Mouse (Mus musculus): ENCODE results near the gene Cyp4a31. TPM values are rescaled to one million over a fixed set of nuclear protein-coding genes. Genes with fewer than 3 reads are reported as not detected.
"Not testable (repeated sequence)": the region's sequence is repeated elsewhere in the genome, so short reads cannot be mapped to it uniquely, and the experiment has no call there.

Gene Cyp4a31
- total and polyA plus RNA-seq, 3 experiments: not detected

GRCm38 (mm10) chr4:115596824-115597336, 33.4 kb downstream of the Cyp4a31 start:
- DNase-seq (ENCODE audit: extremely low read depth): no peak
- Histone ChIP-seq H3K4me3 (replicated peaks in 1 of 3; ENCODE audit: low read depth in 2 of 3, low read length in 2 of 3, poor library complexity in 1 of 3) (no peak overlapping the region), H3K27ac (ENCODE audit: insufficient read depth, low read depth) (no peak overlapping the region), H3K9ac (ENCODE audit: insufficient read depth, low read depth) (no peak overlapping the region), H3K79me2 (replicated peaks; ENCODE audit: control insufficient read depth, extremely low read depth, insufficient read depth, poor library complexity, severe bottlenecking) (no peaks in the 10 kb centered on the region), H3K27me3 (replicated peaks) (peaks cover 25% of the 10 kb centered on the region), H3K9me3 (replicated peaks; ENCODE audit: low read length) (no peaks in the 10 kb centered on the region), H3K36me3 (replicated peaks in 1 of 2; ENCODE audit: control insufficient read depth in 1 of 2, insufficient read depth in 1 of 2, low read length in 1 of 2) (no peaks in the 10 kb centered on the region), H3K4me2 (ENCODE audit: insufficient read depth, low read depth, poor library complexity, severe bottlenecking) (no peak overlapping the region), H3K4me1 (ENCODE audit: control insufficient read depth in 1 of 2, insufficient read depth in 2 of 2) (no peaks in the 10 kb centered on the region)
- TF ChIP-seq JUND (conservative IDR thresholded peaks at IDR 0.05; ENCODE audit: low read depth, low read length) (no peak), CHD1 (IDR thresholded peaks at IDR 0.05; ENCODE audit: low read depth, low read length) (no peak), IRF4 (IDR thresholded peaks at IDR 0.05; ENCODE audit: low read depth, low read length) (no peak), ZNF384 (IDR thresholded peaks at IDR 0.05; ENCODE audit: low read depth, low read length) (no peak)
- in situ Hi-C loops (cut with MboI; ENCODE audit: low pct_ligation_motif_present, low pct_unique_long_range_greater_than_20kb, low sequenced_read_pairs) (no loop called here), dilution Hi-C loops (cut with MboI; ENCODE audit: extremely low pct_ligation_motif_present, extremely low pct_unique_long_range_greater_than_20kb, low sequenced_read_pairs) (no loop called here)

- H3K4me2 ChIP-seq (ENCODE audit: insufficient read depth, low read depth, poor library complexity, severe bottlenecking); H3K79me2 ChIP-seq (replicated peaks; ENCODE audit: control insufficient read depth, extremely low read depth, insufficient read depth, poor library complexity, severe bottlenecking); H3K9me3 ChIP-seq (replicated peaks; ENCODE audit: low read length); H3K4me3 ChIP-seq (replicated peaks in 1 of 3; ENCODE audit: low read depth in 2 of 3, low read length in 2 of 3, poor library complexity in 1 of 3); H3K4me1 ChIP-seq (ENCODE audit: control insufficient read depth in 1 of 2, insufficient read depth in 2 of 2); H3K9ac ChIP-seq (ENCODE audit: insufficient read depth, low read depth); dilution Hi-C loops (cut with MboI; ENCODE audit: extremely low pct_ligation_motif_present, extremely low pct_unique_long_range_greater_than_20kb, low sequenced_read_pairs); H3K36me3 ChIP-seq (replicated peaks in 1 of 2; ENCODE audit: control insufficient read depth in 1 of 2, insufficient read depth in 1 of 2, low read length in 1 of 2); DNase-seq (ENCODE audit: extremely low read depth); in situ Hi-C loops (cut with MboI; ENCODE audit: low pct_ligation_motif_present, low pct_unique_long_range_greater_than_20kb, low sequenced_read_pairs); H3K27ac ChIP-seq (ENCODE audit: insufficient read depth, low read depth): not testable (repeated sequence)
- peaks cover 25% of the 10 kb centered on the region for H3K27me3 ChIP-seq (replicated peaks)
Observed at GRCm38 (mm10) chr4:115600611-115601010, 37.2 kb downstream of the Cyp4a31 start, which contains the start of gene Cyp4a32. TSS of gene Cyp4a32 (plus strand) at chr4:115600969.

- Histone ChIP-seq H3K9me3 (replicated peaks; ENCODE audit: low read length) (no peaks in the 10 kb centered on the region), H3K36me3 (replicated peaks in 1 of 2; ENCODE audit: control insufficient read depth in 1 of 2, insufficient read depth in 1 of 2, low read length in 1 of 2) (no peaks in the 10 kb centered on the region), H3K79me2 (replicated peaks; ENCODE audit: control insufficient read depth, extremely low read depth, insufficient read depth, poor library complexity, severe bottlenecking) (no peaks in the 10 kb centered on the region), H3K4me1 (ENCODE audit: control insufficient read depth in 1 of 2, insufficient read depth in 2 of 2) (no peaks in the 10 kb centered on the region), H3K27ac (ENCODE audit: insufficient read depth, low read depth) (no peak overlapping the region), H3K27me3 (replicated peaks) (peaks cover 7% of the 10 kb centered on the region), H3K9ac (ENCODE audit: insufficient read depth, low read depth) (no peak overlapping the region), H3K4me2 (ENCODE audit: insufficient read depth, low read depth, poor library complexity, severe bottlenecking) (no peak overlapping the region), H3K4me3 (replicated peaks in 1 of 3; ENCODE audit: low read depth in 2 of 3, low read length in 2 of 3, poor library complexity in 1 of 3) (no peak overlapping the region)
- DNase-seq (ENCODE audit: extremely low read depth): no peak
- in situ Hi-C loops (cut with MboI; ENCODE audit: low pct_ligation_motif_present, low pct_unique_long_range_greater_than_20kb, low sequenced_read_pairs): no loop called here
- dilution Hi-C loops (cut with MboI; ENCODE audit: extremely low pct_ligation_motif_present, extremely low pct_unique_long_range_greater_than_20kb, low sequenced_read_pairs): no loop called here
- TF ChIP-seq POLR2A (IDR thresholded peaks at IDR 0.05; ENCODE audit: low read depth, low read length) (no peak), RAD21 (IDR thresholded peaks at IDR 0.05; ENCODE audit: low read depth, low read length) (no peak), TBP (conservative IDR thresholded peaks at IDR 0.05; ENCODE audit: low read depth, low read length) (no peak), MXI1 (IDR thresholded peaks at IDR 0.05; ENCODE audit: low read depth, low read length) (no peak), SMC3 (IDR thresholded peaks at IDR 0.05; ENCODE audit: low read depth, low read length) (no peak), ETS1 (conservative IDR thresholded peaks at IDR 0.05; ENCODE audit: low read depth, low read length) (no peak), ZKSCAN1 (IDR thresholded peaks at IDR 0.05; ENCODE audit: borderline replicate concordance, low read depth, low read length) (no peak), IRF4 (IDR thresholded peaks at IDR 0.05; ENCODE audit: low read depth, low read length) (no peak), TCF12 (IDR thresholded peaks at IDR 0.05; ENCODE audit: low read depth, low read length) (no peak), E2F4 (IDR thresholded peaks at IDR 0.05; ENCODE audit: insufficient replicate concordance, low read depth, low read length) (no peak), NRF1 (IDR thresholded peaks at IDR 0.05; ENCODE audit: low read depth, low read length) (no peak)
Observed at GRCm38 (mm10) chr4:115614005-115614404, 50.6 kb downstream of the Cyp4a31 start.

- H3K36me3 ChIP-seq (replicated peaks in 1 of 2; ENCODE audit: control insufficient read depth in 1 of 2, insufficient read depth in 1 of 2, low read length in 1 of 2); in situ Hi-C loops (cut with MboI; ENCODE audit: low pct_ligation_motif_present, low pct_unique_long_range_greater_than_20kb, low sequenced_read_pairs); dilution Hi-C loops (cut with MboI; ENCODE audit: extremely low pct_ligation_motif_present, extremely low pct_unique_long_range_greater_than_20kb, low sequenced_read_pairs); H3K4me3 ChIP-seq (replicated peaks in 1 of 3; ENCODE audit: low read depth in 2 of 3, low read length in 2 of 3, poor library complexity in 1 of 3); H3K4me2 ChIP-seq (ENCODE audit: insufficient read depth, low read depth, poor library complexity, severe bottlenecking); H3K9ac ChIP-seq (ENCODE audit: insufficient read depth, low read depth); H3K4me1 ChIP-seq (ENCODE audit: control insufficient read depth in 1 of 2, insufficient read depth in 2 of 2); DNase-seq (ENCODE audit: extremely low read depth); H3K27ac ChIP-seq (ENCODE audit: insufficient read depth, low read depth); H3K79me2 ChIP-seq (replicated peaks; ENCODE audit: control insufficient read depth, extremely low read depth, insufficient read depth, poor library complexity, severe bottlenecking); H3K9me3 ChIP-seq (replicated peaks; ENCODE audit: low read length): not testable (repeated sequence)
- H3K27me3 ChIP-seq (replicated peaks): peaks cover 44% of the 10 kb centered on the region
Observed at GRCm38 (mm10) chr4:115625560-115625959, 62.1 kb downstream of the Cyp4a31 start.
